Mouse (Mus musculus): ENCODE results near the gene Cwc27. TPM values are rescaled to one million over a fixed set of nuclear protein-coding genes. Genes with fewer than 3 reads are reported as not detected.

Cwc27 gene
- polyA plus RNA-seq, 1 experiment from 2014 or later = 30.7 TPM

GRCm38 (mm10) chr13:104825470-104825869, 8.5 kb upstream of the Cwc27 start:
- DNase-seq (ENCODE audit: low spot score, missing footprints) (no peak), ATAC-seq (ENCODE audit: low FRiP score) (no peak)
- Histone ChIP-seq H3K4me3 (ENCODE audit: low read depth, low read length) (no peak overlapping the region), H3K27me3 (ENCODE audit: control insufficient read depth, insufficient read depth, low read length) (no peaks in the 10 kb centered on the region), H3K4me2 (no peak overlapping the region), H3K9ac (ENCODE audit: low read length) (no peak overlapping the region), H3K27ac (ENCODE audit: low read depth, low read length) (no peak overlapping the region), H3K4me1 (ENCODE audit: control insufficient read depth, insufficient read depth, low read length) (0 out of 2 replicates have a peak, but pooled peaks cover 2% of the 10 kb centered on the region), H3K9me3 (ENCODE audit: control insufficient read depth, low read length) (no peaks in the 10 kb centered on the region), H3K36me3 (ENCODE audit: control insufficient read depth, insufficient read depth, low read length) (peaks cover 3% of the 10 kb centered on the region)
- 82% methylated on average over 2 of the region's 2 CpGs for WGBS

- ATAC-seq (ENCODE audit: low FRiP score) (peak; percentile 46), DNase-seq (ENCODE audit: low spot score, missing footprints) (no peak)
- Histone ChIP-seq H3K9ac (ENCODE audit: low read length) (no peak overlapping the region), H3K36me3 (ENCODE audit: control insufficient read depth, insufficient read depth, low read length) (no peaks in the 10 kb centered on the region; the same call in 1 of the 2 replicates), H3K27ac (ENCODE audit: low read depth, low read length) (no peak overlapping the region), H3K27me3 (ENCODE audit: control insufficient read depth, insufficient read depth, low read length) (no peaks in the 10 kb centered on the region), H3K4me1 (ENCODE audit: control insufficient read depth, insufficient read depth, low read length) (peaks cover 11% of the 10 kb centered on the region), H3K9me3 (ENCODE audit: control insufficient read depth, low read length) (no peaks in the 10 kb centered on the region), H3K4me2 (no peak overlapping the region), H3K4me3 (ENCODE audit: low read depth, low read length) (no peak overlapping the region)
- WGBS = 32% methylated on average over 7 of the region's 8 CpGs
These were observed 5.5 kb upstream of the Cwc27 start for GRCm38 (mm10) chr13:104822411-104822838.

GRCm38 (mm10) chr13:104821908-104822307, 5.0 kb upstream of the Cwc27 start:
- no peak overlapping the region for H3K4me2 ChIP-seq
- no peaks in the 10 kb centered on the region for H3K36me3 ChIP-seq (ENCODE audit: control insufficient read depth, insufficient read depth, low read length)
- no peak overlapping the region for H3K9ac ChIP-seq (ENCODE audit: low read length)
- H3K4me1 ChIP-seq (ENCODE audit: control insufficient read depth, insufficient read depth, low read length) = peaks cover 11% of the 10 kb centered on the region
- WGBS = 83% methylated on average over 1 of the region's 1 CpGs
- no peak for ATAC-seq (ENCODE audit: low FRiP score)
- no peaks in the 10 kb centered on the region for H3K27me3 ChIP-seq (ENCODE audit: control insufficient read depth, insufficient read depth, low read length)
- no peaks in the 10 kb centered on the region for H3K9me3 ChIP-seq (ENCODE audit: control insufficient read depth, low read length)
- DNase-seq (ENCODE audit: low spot score, missing footprints) = no peak
- no peak overlapping the region for H3K27ac ChIP-seq (ENCODE audit: low read depth, low read length)
- no peak overlapping the region for H3K4me3 ChIP-seq (ENCODE audit: low read depth, low read length)

- no peaks in the 10 kb centered on the region for H3K9me3 ChIP-seq (ENCODE audit: control insufficient read depth, low read length)
- H3K36me3 ChIP-seq (ENCODE audit: control insufficient read depth, insufficient read depth, low read length) = no peaks in the 10 kb centered on the region
- DNase-seq (ENCODE audit: low spot score, missing footprints) (no peak), ATAC-seq (ENCODE audit: low FRiP score) (no peak)
- H3K4me3 ChIP-seq (ENCODE audit: low read depth, low read length) = no peak overlapping the region
- peaks cover 11% of the 10 kb centered on the region for H3K4me1 ChIP-seq (ENCODE audit: control insufficient read depth, insufficient read depth, low read length)
- no peak overlapping the region for H3K27ac ChIP-seq (ENCODE audit: low read depth, low read length)
- no peak overlapping the region for H3K9ac ChIP-seq (ENCODE audit: low read length)
- no peaks in the 10 kb centered on the region for H3K27me3 ChIP-seq (ENCODE audit: control insufficient read depth, insufficient read depth, low read length)
- H3K4me2 ChIP-seq = no peak overlapping the region
These were observed 4.2 kb upstream of the Cwc27 start for GRCm38 (mm10) chr13:104821192-104821591.

GRCm38 (mm10) chr13:104817696-104818095, 754 bp upstream of the Cwc27 start:
- H3K4me2 ChIP-seq = peak overlapping the region; percentile 69
- ATAC-seq (ENCODE audit: low FRiP score) (no peak), DNase-seq (ENCODE audit: low spot score, missing footprints) (no peak)
- H3K9ac ChIP-seq (ENCODE audit: low read length) = peak overlapping the region; percentile 91
- peaks cover 18% of the 10 kb centered on the region for H3K4me1 ChIP-seq (ENCODE audit: control insufficient read depth, insufficient read depth, low read length)
- WGBS = 57% methylated on average over 12 of the region's 12 CpGs
- H3K4me3 ChIP-seq (ENCODE audit: low read depth, low read length) = peak overlapping the region; percentile 74
- H3K27me3 ChIP-seq (ENCODE audit: control insufficient read depth, insufficient read depth, low read length) = no peaks in the 10 kb centered on the region
- H3K36me3 ChIP-seq (ENCODE audit: control insufficient read depth, insufficient read depth, low read length) = no peaks in the 10 kb centered on the region
- H3K27ac ChIP-seq (ENCODE audit: low read depth, low read length) = no peak overlapping the region
- H3K9me3 ChIP-seq (ENCODE audit: control insufficient read depth, low read length) = no peaks in the 10 kb centered on the region

GRCm38 (mm10) chr13:104816270-104816634, 690 bp downstream of the Cwc27 start:
- DNase-seq (ENCODE audit: low spot score, missing footprints) (no peak), ATAC-seq (ENCODE audit: low FRiP score) (no peak)
- Histone ChIP-seq H3K4me3 (ENCODE audit: low read depth, low read length) (peak overlapping the region; percentile 74), H3K36me3 (ENCODE audit: control insufficient read depth, insufficient read depth, low read length) (no peaks in the 10 kb centered on the region), H3K9me3 (ENCODE audit: control insufficient read depth, low read length) (no peaks in the 10 kb centered on the region), H3K9ac (ENCODE audit: low read length) (peak overlapping the region; percentile 91), H3K4me1 (ENCODE audit: control insufficient read depth, insufficient read depth, low read length) (peaks cover 16% of the 10 kb centered on the region), H3K27me3 (ENCODE audit: control insufficient read depth, insufficient read depth, low read length) (no peaks in the 10 kb centered on the region), H3K4me2 (peak overlapping the region; percentile 69), H3K27ac (ENCODE audit: low read depth, low read length) (no peak overlapping the region)
- WGBS = 9% methylated on average over 8 of the region's 8 CpGs

- Histone ChIP-seq H3K4me1 (ENCODE audit: control insufficient read depth, insufficient read depth, low read length) (no peaks in the 10 kb centered on the region), H3K36me3 (ENCODE audit: control insufficient read depth, insufficient read depth, low read length) (no peaks in the 10 kb centered on the region), H3K4me3 (ENCODE audit: low read depth, low read length) (no peak overlapping the region), H3K9me3 (ENCODE audit: control insufficient read depth, low read length) (no peaks in the 10 kb centered on the region), H3K4me2 (no peak overlapping the region), H3K27me3 (ENCODE audit: control insufficient read depth, insufficient read depth, low read length) (no peaks in the 10 kb centered on the region), H3K9ac (ENCODE audit: low read length) (no peak overlapping the region), H3K27ac (ENCODE audit: low read depth, low read length) (no peak overlapping the region)
- DNase-seq (ENCODE audit: low spot score, missing footprints) (peak; percentile 89), ATAC-seq (ENCODE audit: low FRiP score) (no peak)
- 64% methylated on average over 3 of the region's 3 CpGs for WGBS
These were observed 11.3 kb downstream of the Cwc27 start for GRCm38 (mm10) chr13:104805681-104806080.

GRCm38 (mm10) chr13:104799566-104800182, 17.3 kb downstream of the Cwc27 start:
- ATAC-seq (ENCODE audit: low FRiP score) = no peak
- WGBS = 91% methylated on average over 7 of the region's 7 CpGs
- H3K27me3 ChIP-seq (ENCODE audit: control insufficient read depth, insufficient read depth, low read length) = no peaks in the 10 kb centered on the region

GRCm38 (mm10) chr13:104799067-104799466, 17.9 kb downstream of the Cwc27 start:
- Histone ChIP-seq H3K4me1 (ENCODE audit: control insufficient read depth, insufficient read depth, low read length) (no peaks in the 10 kb centered on the region), H3K27me3 (ENCODE audit: control insufficient read depth, insufficient read depth, low read length) (no peaks in the 10 kb centered on the region), H3K4me2 (no peak overlapping the region), H3K36me3 (ENCODE audit: control insufficient read depth, insufficient read depth, low read length) (peaks cover 2% of the 10 kb centered on the region; the same call in 1 of the 2 replicates), H3K9ac (ENCODE audit: low read length) (no peak overlapping the region), H3K27ac (ENCODE audit: low read depth, low read length) (no peak overlapping the region), H3K9me3 (ENCODE audit: control insufficient read depth, low read length) (no peaks in the 10 kb centered on the region), H3K4me3 (ENCODE audit: low read depth, low read length) (no peak overlapping the region)
- DNase-seq (ENCODE audit: low spot score, missing footprints) (no peak), ATAC-seq (ENCODE audit: low FRiP score) (no peak)
- 94% methylated on average over 8 of the region's 8 CpGs for WGBS

More at GRCm38 (mm10) chr13:104799566-104800182, 17.3 kb downstream of the Cwc27 start:
- Histone ChIP-seq H3K9me3 (ENCODE audit: control insufficient read depth, low read length) (no peaks in the 10 kb centered on the region), H3K36me3 (ENCODE audit: control insufficient read depth, insufficient read depth, low read length) (peaks cover 2% of the 10 kb centered on the region; the same call in 1 of the 2 replicates), H3K4me1 (ENCODE audit: control insufficient read depth, insufficient read depth, low read length) (no peaks in the 10 kb centered on the region), H3K4me3 (ENCODE audit: low read depth, low read length) (no peak overlapping the region), H3K4me2 (no peak overlapping the region), H3K9ac (ENCODE audit: low read length) (no peak overlapping the region), H3K27ac (ENCODE audit: low read depth, low read length) (no peak overlapping the region)
- no peak for DNase-seq (ENCODE audit: low spot score, missing footprints)
